Mouse (Mus musculus): ENCODE data around the gene Hormad2. TPM values are rescaled to one million over a fixed set of nuclear protein-coding genes. Genes with fewer than 3 reads are reported as not detected.

The Hormad2 gene
- 1 to 10 TPM; 5.3 to 6.0 TPM for total RNA-seq (2023)

DNA sequence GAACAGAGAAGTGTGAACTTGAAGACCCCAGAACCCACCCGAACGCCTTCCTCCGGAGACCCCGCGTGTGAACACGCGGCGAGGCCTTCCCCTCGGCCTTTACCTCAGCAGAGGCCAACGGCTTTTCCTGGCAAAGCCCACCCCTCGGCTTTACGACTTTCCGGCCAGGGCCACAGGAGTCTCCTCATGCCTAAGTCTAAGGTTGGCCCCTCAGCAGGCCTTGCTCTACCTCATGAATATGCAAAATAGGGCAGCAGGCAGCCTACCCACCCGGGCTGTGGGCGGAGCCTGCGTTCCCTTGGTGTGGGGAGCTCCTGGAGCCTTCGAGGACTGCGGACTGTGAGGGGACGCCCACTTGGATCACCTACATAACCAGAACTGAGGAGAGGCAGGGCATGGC is at the start of gene Hormad2:
Gene Hormad2 (minus strand): TSS at position 128 of the 400 bp plus-strand sequence.

Other genes starting within 250 kb of the Hormad2 start
- gene Castor1, start 222.9 kb downstream of the Hormad2 start, total RNA-seq (2023): 1 to 10 TPM; 4.3 to 4.8 TPM
- 100 to 1,000 TPM; 334 to 395 TPM for gene Osm, start 204.7 kb downstream of the Hormad2 start, total RNA-seq (2023)
- gene Lif, start 183.5 kb downstream of the Hormad2 start, total RNA-seq (2023): 1 to 10 TPM in 1 of 2 experiments, under 1 TPM in 1; 0.93 to 1.3 TPM
- 100 to 1,000 TPM; 152 to 156 TPM for gene Mtmr3, start 153.8 kb upstream of the Hormad2 start, total RNA-seq (2023)
- gene Gm11032, start 179.0 kb upstream of the Hormad2 start, total RNA-seq (2023): not detected
- 10 to 100 TPM; 15.9 to 18.8 TPM for gene Ascc2, start 196.6 kb upstream of the Hormad2 start, total RNA-seq (2023)